Mouse (Mus musculus) liver, embryonic 14.5 days (tissue): ENCODE measurements at regions not wholly inside any gene's neighbourhood (a gene's known extent, or its start where the extent isn't known, plus 50 kb on each side); places are given as distances from the start of the nearest gene placed in this dataset.
"Not testable (repeated sequence)": the region's sequence is repeated elsewhere in the genome, so short reads cannot be mapped to it uniquely, and the experiment has no call there.

Experiments used
- ATAC-seq: fragments of 200-750 bp; cut with Nextera tagmentation; 2 replicates; pipeline ENCODE4 v1.8.0; 2017; ENCODE audit warnings: moderate number of reproducible peaks, mild to moderate bottlenecking, moderate library complexity; ENCODE audit not compliant: insufficient read depth
- DNase-seq, 3 experiments: peaks; one replicate each; pipeline ENCODE4 v3.0.0-alpha.2; 2012 to 2013; ENCODE audit warnings: low read depth in 3 of 3, low spot score in 3 of 3
- H3K27ac ChIP-seq: fragments of 300-500 bp; sonication (generic); 2 replicates; pipeline ENCODE4 v1.5.1; 2014; ENCODE audit warnings: moderate library complexity, mild to moderate bottlenecking, control low read depth, inconsistent platforms
- H3K27me3 ChIP-seq: fragments of 300-500 bp; sonication (generic); 2 replicates; pipeline ENCODE4 v1.6.1; 2014; ENCODE audit warnings: mild to moderate bottlenecking, low read length, moderate library complexity; ENCODE audit not compliant: control insufficient read depth, insufficient read depth
- H3K36me3 ChIP-seq: fragments of 300-500 bp; sonication (generic); replicated peaks from 2 replicates; pipeline ENCODE4 v1.6.1; 2014; ENCODE audit warnings: low read depth; ENCODE audit not compliant: control insufficient read depth, insufficient read depth
- H3K4me1 ChIP-seq, 2 experiments: fragments of 200-500 bp in 1 of 2; fragments of 300-500 bp in 1 of 2; sonication (generic) in 1 of 2; replicated peaks; 2 replicates each; pipeline ENCODE4 v1.6.1; 2012 to 2014; ENCODE audit warnings: antibody characterized with exemption in 1 of 2, inconsistent platforms in 1 of 2, low read length in 1 of 2; ENCODE audit not compliant: control insufficient read depth in 2 of 2, insufficient read depth in 2 of 2
- H3K4me2 ChIP-seq: fragments of 300-500 bp; sonication (generic); 2 replicates; pipeline ENCODE4 v1.6.1; 2014; ENCODE audit warnings: low read depth, mild to moderate bottlenecking, control low read depth, moderate library complexity
- H3K4me3 ChIP-seq, 2 experiments: fragments of 200-500 bp in 1 of 2; fragments of 300-500 bp in 1 of 2; sonication (generic) in 1 of 2; 2 replicates each; pipeline ENCODE4 v1.5.1; 2012 to 2014; ENCODE audit warnings: low read depth in 2 of 2, low read length in 2 of 2, mild to moderate bottlenecking in 2 of 2, control low read depth in 1 of 2, inconsistent platforms in 1 of 2, moderate library complexity in 1 of 2; ENCODE audit not compliant: insufficient read depth in 1 of 2
- H3K9ac ChIP-seq: fragments of 300-500 bp; sonication (generic); replicated peaks from 2 replicates; pipeline ENCODE4 v1.6.1; 2014; ENCODE audit warnings: mild to moderate bottlenecking, control low read depth, moderate library complexity
- H3K9me3 ChIP-seq: fragments of 300-500 bp; sonication (generic); 2 replicates; pipeline ENCODE4 v1.6.1; 2016; ENCODE audit warnings: low read length, mixed read lengths; ENCODE audit not compliant: control insufficient read depth
- CTCF ChIP-seq: IDR thresholded peaks from 2 replicates; pipeline ENCODE4 v1.5.1; 2016; ENCODE audit warnings: antibody characterized with exemption, low read depth, control low read depth
- EP300 ChIP-seq: IDR thresholded peaks from 2 replicates; pipeline ENCODE4 v1.6.1; 2016; ENCODE audit warnings: antibody characterized with exemption, low read depth
- WGBS: fragments of 180-500 bp; shearing (Covaris S2); extraction: QIAGEN DNeasy Blood & Tissue Kit; methylation state at CpG from one replicate; pipeline ENCODE4 v1.1.7; 2014; ENCODE audit not compliant: insufficient replicate concordance; 5-methylcytosine and 5-hydroxymethylcytosine counted together

GRCm38 (mm10) chr10:99330519-99330918 is 67.5 kb downstream of the Dusp6 start:
- Histone ChIP-seq H3K9ac (no peak overlapping the region), H3K36me3 (no peaks in the 10 kb centered on the region), H3K4me1 (no peaks in the 10 kb centered on the region), H3K4me2 (no peak overlapping the region), H3K27me3 (no peaks in the 10 kb centered on the region), H3K9me3 (no peaks in the 10 kb centered on the region), H3K4me3 (no peak overlapping the region), H3K27ac (no peak overlapping the region)
- TF ChIP-seq CTCF (no peak), EP300 (no peak)
- no peak for DNase-seq
- 57% methylated on average over 7 of the region's 7 CpGs for WGBS
- no peak for ATAC-seq

DNA sequence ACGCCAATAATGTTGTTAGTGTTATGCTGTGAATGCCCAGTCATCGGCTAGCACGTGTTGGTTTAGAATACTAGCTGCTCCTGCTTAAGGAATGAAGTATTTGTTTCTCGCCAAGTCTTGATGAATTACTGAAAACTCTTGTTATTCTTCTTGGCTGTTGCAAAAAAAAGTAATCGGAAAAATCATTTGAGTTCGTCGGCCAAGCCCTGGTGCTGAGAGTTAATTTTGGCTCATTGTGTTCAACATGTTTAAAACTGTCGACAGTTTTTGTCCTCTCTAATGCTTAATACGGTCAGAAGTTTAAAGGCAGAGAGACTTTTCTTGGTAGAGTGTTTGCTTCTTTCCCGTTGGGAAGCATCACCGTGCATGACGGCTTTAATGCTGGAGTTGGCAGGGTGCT is 68.8 kb downstream of the Dusp6 start:
- no peak for TF ChIP-seq EP300
- no peak for TF ChIP-seq CTCF
- H3K36me3 ChIP-seq = no peaks in the 10 kb centered on the region
- WGBS = 78% methylated on average over 12 of the region's 12 CpGs
- no peak overlapping the region for H3K4me3 ChIP-seq
- H3K27me3 ChIP-seq = no peaks in the 10 kb centered on the region
- no peak overlapping the region for H3K9ac ChIP-seq
- H3K4me2 ChIP-seq = no peak overlapping the region
- no peak overlapping the region for H3K27ac ChIP-seq
- no peak for DNase-seq
- no peak for ATAC-seq
- no peaks in the 10 kb centered on the region for H3K9me3 ChIP-seq
- no peaks in the 10 kb centered on the region for H3K4me1 ChIP-seq

- TF ChIP-seq CTCF = no peak
- Histone ChIP-seq H3K4me3 (no peak overlapping the region), H3K9me3 (no peaks in the 10 kb centered on the region), H3K36me3 (no peaks in the 10 kb centered on the region), H3K27me3 (no peaks in the 10 kb centered on the region), H3K4me2 (no peak overlapping the region), H3K27ac (no peak overlapping the region), H3K9ac (no peak overlapping the region), H3K4me1 (no peaks in the 10 kb centered on the region)
- DNase-seq (no peak), ATAC-seq (no peak)
- WGBS = 54% methylated on average over 5 of the region's 5 CpGs
These were observed 70.8 kb downstream of the Dusp6 start for GRCm38 (mm10) chr10:99333831-99334230.

- no peaks in the 10 kb centered on the region for H3K4me1 ChIP-seq
- WGBS = 58% methylated on average over 4 of the region's 4 CpGs
- H3K36me3 ChIP-seq = no peaks in the 10 kb centered on the region
- no peak overlapping the region for H3K9ac ChIP-seq
- H3K4me3 ChIP-seq = no peak overlapping the region
- no peak for TF ChIP-seq CTCF
- no peak for TF ChIP-seq EP300
- no peak overlapping the region for H3K27ac ChIP-seq
- no peak for DNase-seq
- no peaks in the 10 kb centered on the region for H3K9me3 ChIP-seq
- ATAC-seq = no peak
- no peak overlapping the region for H3K4me2 ChIP-seq
- no peaks in the 10 kb centered on the region for H3K27me3 ChIP-seq
These were observed 73.1 kb downstream of the Dusp6 start for GRCm38 (mm10) chr10:99336091-99336490.

DNA sequence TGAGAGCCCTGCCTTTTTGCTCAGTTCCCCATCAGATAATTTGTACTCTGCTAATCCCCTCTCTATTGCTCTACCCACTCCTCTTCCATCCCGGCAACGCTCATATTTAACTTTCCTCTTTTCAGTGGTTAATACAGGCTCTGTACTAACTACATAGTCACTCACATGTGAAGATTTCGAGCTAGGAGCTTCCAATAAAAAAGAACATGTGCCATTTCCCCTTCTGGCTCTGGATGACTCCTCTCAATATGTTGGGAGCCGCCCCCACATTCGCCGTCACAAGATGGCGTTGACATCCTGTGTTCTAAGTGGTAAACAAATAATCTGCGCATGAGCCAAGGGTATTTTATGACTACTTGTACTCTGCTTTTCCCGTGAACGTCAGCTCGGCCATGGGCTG is 75.8 kb downstream of the Dusp6 start:
- H3K4me2 ChIP-seq, H3K4me3 ChIP-seq, H3K36me3 ChIP-seq, H3K27ac ChIP-seq, H3K27me3 ChIP-seq, DNase-seq, H3K4me1 ChIP-seq, H3K9me3 ChIP-seq, H3K9ac ChIP-seq, ATAC-seq: not testable (repeated sequence)
- 78% methylated on average over 8 of the region's 11 CpGs for WGBS

- not testable (repeated sequence) for H3K4me1 ChIP-seq, H3K4me3 ChIP-seq, H3K36me3 ChIP-seq, ATAC-seq, H3K4me2 ChIP-seq, DNase-seq, H3K27me3 ChIP-seq, H3K9ac ChIP-seq, H3K9me3 ChIP-seq, H3K27ac ChIP-seq
- 76% methylated on average over 8 of the region's 19 CpGs for WGBS
These were observed 76.4 kb downstream of the Dusp6 start for GRCm38 (mm10) chr10:99339291-99339912.

GRCm38 (mm10) chr10:99340057-99340456 is 77.0 kb downstream of the Dusp6 start:
- WGBS = no CpG with 5 or more reads among the region's 25 CpGs
- not testable (repeated sequence) for DNase-seq, H3K4me3 ChIP-seq, H3K4me2 ChIP-seq, H3K4me1 ChIP-seq, H3K9me3 ChIP-seq, ATAC-seq, H3K27ac ChIP-seq, H3K36me3 ChIP-seq, H3K9ac ChIP-seq, H3K27me3 ChIP-seq
